Mouse (Mus musculus): ENCODE results near the gene Ppp1r9a. TPM values are rescaled to one million over a fixed set of nuclear protein-coding genes. Genes with fewer than 3 reads are reported as not detected.

Ppp1r9a gene
- polyA plus RNA-seq, 1 experiment, result 3.5 TPM

- H3K4me1 ChIP-seq (ENCODE audit: control insufficient read depth, insufficient read depth, low read length), result no peaks in the 10 kb centered on the region; the same call in 1 of the 2 replicates
- WGBS, result 77% methylated on average over 6 of the region's 6 CpGs
- no peak overlapping the region for H3K27ac ChIP-seq (ENCODE audit: control insufficient read depth, insufficient read depth, low read depth, low read length, poor library complexity)
- H3K4me3 ChIP-seq (replicated peaks; ENCODE audit: control insufficient read depth, low read depth, low read length), result no peak overlapping the region
- TF ChIP-seq POLR2A (IDR thresholded peaks at IDR 0.05; ENCODE audit: borderline replicate concordance, control insufficient read depth, low read depth, low read length), result no peak
- TF ChIP-seq CTCF (IDR thresholded peaks at IDR 0.05; ENCODE audit: control insufficient read depth, insufficient read depth, low read length), result no peak
Measured at GRCm38 (mm10) chr6:5014567-5014966, 111.8 kb downstream of the Ppp1r9a start.

GRCm38 (mm10) chr6:5015173-5015572 is 112.5 kb downstream of the Ppp1r9a start:
- Histone ChIP-seq H3K27ac (ENCODE audit: control insufficient read depth, insufficient read depth, low read depth, low read length, poor library complexity) (no peak overlapping the region), H3K4me1 (ENCODE audit: control insufficient read depth, insufficient read depth, low read length) (peaks cover 2% of the 10 kb centered on the region), H3K4me3 (replicated peaks; ENCODE audit: control insufficient read depth, low read depth, low read length) (no peak overlapping the region)
- WGBS, result 88% methylated on average over 2 of the region's 2 CpGs
- TF ChIP-seq CTCF (IDR thresholded peaks at IDR 0.05; ENCODE audit: control insufficient read depth, insufficient read depth, low read length) (no peak), POLR2A (IDR thresholded peaks at IDR 0.05; ENCODE audit: borderline replicate concordance, control insufficient read depth, low read depth, low read length) (no peak)

GRCm38 (mm10) chr6:5017945-5018511 is 115.3 kb downstream of the Ppp1r9a start:
- no peak overlapping the region for H3K4me3 ChIP-seq (replicated peaks; ENCODE audit: control insufficient read depth, low read depth, low read length)
- no peak overlapping the region for H3K27ac ChIP-seq (ENCODE audit: control insufficient read depth, insufficient read depth, low read depth, low read length, poor library complexity)
- no peak for TF ChIP-seq CTCF (IDR thresholded peaks at IDR 0.05; ENCODE audit: control insufficient read depth, insufficient read depth, low read length)
- no peak for TF ChIP-seq POLR2A (IDR thresholded peaks at IDR 0.05; ENCODE audit: borderline replicate concordance, control insufficient read depth, low read depth, low read length)
- H3K4me1 ChIP-seq (ENCODE audit: control insufficient read depth, insufficient read depth, low read length), result peaks cover 3% of the 10 kb centered on the region
- WGBS, result 49% methylated on average over 6 of the region's 6 CpGs

GRCm38 (mm10) chr6:5019208-5019607 is 116.5 kb downstream of the Ppp1r9a start:
- Histone ChIP-seq H3K4me1 (ENCODE audit: control insufficient read depth, insufficient read depth, low read length) (peaks cover 3% of the 10 kb centered on the region), H3K27ac (ENCODE audit: control insufficient read depth, insufficient read depth, low read depth, low read length, poor library complexity) (no peak overlapping the region), H3K4me3 (replicated peaks; ENCODE audit: control insufficient read depth, low read depth, low read length) (no peak overlapping the region)
- TF ChIP-seq CTCF (IDR thresholded peaks at IDR 0.05; ENCODE audit: control insufficient read depth, insufficient read depth, low read length) (no peak), POLR2A (IDR thresholded peaks at IDR 0.05; ENCODE audit: borderline replicate concordance, control insufficient read depth, low read depth, low read length) (no peak)
- 78% methylated on average over 5 of the region's 5 CpGs for WGBS

GRCm38 (mm10) chr6:5019969-5020368 is 117.3 kb downstream of the Ppp1r9a start:
- whole genome bisulfite sequencing, result 41% methylated on average over 2 of the region's 2 CpGs
- TF ChIP-seq CTCF (IDR thresholded peaks at IDR 0.05; ENCODE audit: control insufficient read depth, insufficient read depth, low read length) (no peak), POLR2A (IDR thresholded peaks at IDR 0.05; ENCODE audit: borderline replicate concordance, control insufficient read depth, low read depth, low read length) (no peak)
- peaks cover 3% of the 10 kb centered on the region for H3K4me1 ChIP-seq (ENCODE audit: control insufficient read depth, insufficient read depth, low read length)
- H3K4me3 ChIP-seq (replicated peaks; ENCODE audit: control insufficient read depth, low read depth, low read length), result no peak overlapping the region
- H3K27ac ChIP-seq (ENCODE audit: control insufficient read depth, insufficient read depth, low read depth, low read length, poor library complexity), result no peak overlapping the region

- Histone ChIP-seq H3K27ac (ENCODE audit: control insufficient read depth, insufficient read depth, low read depth, low read length, poor library complexity) (no peak overlapping the region), H3K4me3 (replicated peaks; ENCODE audit: control insufficient read depth, low read depth, low read length) (no peak overlapping the region), H3K4me1 (ENCODE audit: control insufficient read depth, insufficient read depth, low read length) (peaks cover 3% of the 10 kb centered on the region)
- no peak for TF ChIP-seq POLR2A (IDR thresholded peaks at IDR 0.05; ENCODE audit: borderline replicate concordance, control insufficient read depth, low read depth, low read length)
- no peak for TF ChIP-seq CTCF (IDR thresholded peaks at IDR 0.05; ENCODE audit: control insufficient read depth, insufficient read depth, low read length)
- 83% methylated on average over 1 of the region's 1 CpGs for WGBS
Measured at GRCm38 (mm10) chr6:5020510-5020909, 117.8 kb downstream of the Ppp1r9a start.

- WGBS, result 46% methylated on average over 5 of the region's 5 CpGs
- TF ChIP-seq POLR2A (IDR thresholded peaks at IDR 0.05; ENCODE audit: borderline replicate concordance, control insufficient read depth, low read depth, low read length) (no peak), CTCF (IDR thresholded peaks at IDR 0.05; ENCODE audit: control insufficient read depth, insufficient read depth, low read length) (no peak)
Measured at GRCm38 (mm10) chr6:5022677-5023076, 120.0 kb downstream of the Ppp1r9a start.

GRCm38 (mm10) chr6:5024893-5025292 is 122.2 kb downstream of the Ppp1r9a start:
- TF ChIP-seq POLR2A (IDR thresholded peaks at IDR 0.05; ENCODE audit: borderline replicate concordance, control insufficient read depth, low read depth, low read length), result no peak
- no peak for TF ChIP-seq CTCF (IDR thresholded peaks at IDR 0.05; ENCODE audit: control insufficient read depth, insufficient read depth, low read length)
- 85% methylated on average over 7 of the region's 7 CpGs for WGBS
- Histone ChIP-seq H3K27ac (ENCODE audit: control insufficient read depth, insufficient read depth, low read depth, low read length, poor library complexity) (no peak overlapping the region), H3K4me1 (ENCODE audit: control insufficient read depth, insufficient read depth, low read length) (peaks cover 3% of the 10 kb centered on the region), H3K4me3 (replicated peaks; ENCODE audit: control insufficient read depth, low read depth, low read length) (no peak overlapping the region)

More at GRCm38 (mm10) chr6:5022677-5023076, 120.0 kb downstream of the Ppp1r9a start:
- Histone ChIP-seq H3K27ac (ENCODE audit: control insufficient read depth, insufficient read depth, low read depth, low read length, poor library complexity) (no peak overlapping the region), H3K4me1 (ENCODE audit: control insufficient read depth, insufficient read depth, low read length) (peaks cover 3% of the 10 kb centered on the region), H3K4me3 (replicated peaks; ENCODE audit: control insufficient read depth, low read depth, low read length) (no peak overlapping the region)

- H3K27ac ChIP-seq (ENCODE audit: control insufficient read depth, insufficient read depth, low read depth, low read length, poor library complexity), result no peak overlapping the region
- no peak for TF ChIP-seq POLR2A (IDR thresholded peaks at IDR 0.05; ENCODE audit: borderline replicate concordance, control insufficient read depth, low read depth, low read length)
- no peak for TF ChIP-seq CTCF (IDR thresholded peaks at IDR 0.05; ENCODE audit: control insufficient read depth, insufficient read depth, low read length)
- no peaks in the 10 kb centered on the region for H3K4me1 ChIP-seq (ENCODE audit: control insufficient read depth, insufficient read depth, low read length)
- H3K4me3 ChIP-seq (replicated peaks; ENCODE audit: control insufficient read depth, low read depth, low read length), result no peak overlapping the region
- WGBS, result 83% methylated on average over 3 of the region's 3 CpGs
Measured at GRCm38 (mm10) chr6:5026772-5027171, 124.1 kb downstream of the Ppp1r9a start.
